In the genomic region with DNA sequence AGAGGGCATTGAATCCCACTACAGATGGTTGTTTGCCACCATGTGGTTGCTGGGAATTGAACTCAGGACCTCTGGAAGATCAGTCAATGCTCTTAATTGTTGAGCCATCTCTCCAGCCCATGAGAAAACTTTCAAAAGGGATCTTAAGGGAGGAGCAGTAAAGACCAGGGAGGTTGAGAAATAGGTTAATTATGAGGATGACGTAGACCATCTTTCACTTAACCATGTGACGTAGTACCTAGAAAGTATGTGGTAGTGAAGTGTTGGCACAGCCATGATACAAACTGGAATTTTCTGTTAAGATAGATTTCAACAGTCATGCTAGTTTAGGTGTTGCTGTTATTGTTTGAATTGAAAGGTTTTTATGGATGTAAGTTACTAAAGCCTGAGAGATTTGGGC, we compare ENCODE assay signal across 22 mouse cellular contexts. TPM values are rescaled to one million over a fixed set of nuclear protein-coding genes. Genes with fewer than 3 reads are reported as not detected.
A peak's percentile ranks its signal among the peaks of the same experiment; 100 is the strongest.
DNase-seq lines count a peak whose midpoint lies in the region; ATAC-seq lines count a peak whose summit lies in the region.
"Had no signal": no experiment of that assay in that cellular context is flagged by ENCODE, and none has a peak within 500 bp of the region (broad histone marks: within the 10 kb centered on the region; RNA-seq: fewer than 3 reads in every experiment).

No protein-coding gene starts in this region.

- ATAC-seq in granulocyte monocyte progenitor cell, adult 5-6 weeks (replicated peaks; ENCODE audit: poor library complexity, severe bottlenecking) = peak; percentile 57
- ATAC-seq in megakaryocyte progenitor cell, adult 5-6 weeks (replicated peaks; ENCODE audit: poor library complexity) = peak; percentile 47; the same call in 1 of the 2 replicates
- peak; percentile 81 for ATAC-seq in monocyte, adult 5-6 weeks (replicated peaks; ENCODE audit: insufficient number of reproducible peaks, low FRiP score, low TSS enrichment, poor library complexity, severe bottlenecking)
- ATAC-seq in kidney, embryonic 16.5 days (ENCODE audit: low FRiP score, low TSS enrichment) = no peak
- ATAC-seq: activated CD4-positive, CD25-positive, alpha-beta regulatory T cell, adult 4 months; CD4-positive, CD25-positive, alpha-beta regulatory T cell, adult 4 months; Patski had no signal

- H3K27me3 ChIP-seq in kidney, embryonic 16.5 days (ENCODE audit: insufficient read depth, low read length) = no peaks in the 10 kb centered on the region
- H3K27me3 ChIP-seq: CH12.LX, Patski had no signal

- H3K4me2 ChIP-seq in kidney, embryonic 16.5 days (replicated peaks; ENCODE audit: low read depth, low read length) = no peak overlapping the region

- H3K9ac ChIP-seq in kidney, embryonic 16.5 days (replicated peaks; ENCODE audit: low read length) = no peak overlapping the region

- DNase-seq in heart, adult 11 months = peak; percentile 15
- DNase-seq in heart, adult 8-10 months (ENCODE audit: low spot score) = no peak
- no peak for DNase-seq in cerebellum, postnatal 25 days
- DNase-seq in layer of hippocampus, adult 9-10 months (ENCODE audit: low spot score) = no peak
- DNase-seq: adrenal gland, adult 2 months; adrenal gland, adult 8-10 months; adrenal gland, postnatal 10 days; adrenal gland, postnatal 14 days; adrenal gland, postnatal 25 days; adrenal gland, postnatal 36 days; B cell, adult 2 months; cerebellum, adult 11 months; cerebellum, adult 11-12 months had no signal

- WGBS in kidney, embryonic 16.5 days = 98% methylated on average over 2 of the region's 2 CpGs

- no peaks in the 10 kb centered on the region for H3K4me1 ChIP-seq in kidney, embryonic 16.5 days (ENCODE audit: insufficient read depth, low read length)

- no peak overlapping the region for H3K4me3 ChIP-seq in kidney, embryonic 16.5 days (ENCODE audit: low read length)

- no peak overlapping the region for H3K27ac ChIP-seq in kidney, embryonic 16.5 days (ENCODE audit: low read length)

- peaks cover 16% of the 10 kb centered on the region; the same call in 1 of the 2 replicates for H3K36me3 ChIP-seq in kidney, embryonic 16.5 days (ENCODE audit: insufficient read depth, low read length)

- H3K9me3 ChIP-seq in kidney, embryonic 16.5 days (ENCODE audit: low read length) = no peaks in the 10 kb centered on the region
- H3K9me3 ChIP-seq: G1E had no signal

RNA-seq across cellular contexts. Expression of a gene that starts 24.1 kb away (rescaled TPM):
- total RNA-seq in heart, adult 8-10 months (2022) = 10 to 100 TPM; 27.3 to 36.6 (median 30.5) TPM
- total RNA-seq in granulocyte monocyte progenitor cell, adult 5-6 weeks (2014; fragmentation: Nextera tagmentation) = 26.8 and 33.8 TPM in 2 replicates
- total RNA-seq in granulocyte monocyte progenitor cell, adult 5-6 weeks (2017) = 24.9 and 31.8 TPM in 2 replicates
- total RNA-seq in megakaryocyte progenitor cell, adult 5-6 weeks (2015) = 20.9 and 29.3 TPM in 2 replicates
- total RNA-seq in megakaryocyte progenitor cell, adult 5-6 weeks (2017) = 20.2 and 51.3 TPM in 2 replicates
- 66.6 to 90.5 TPM (median 70.1 TPM) in 3 replicates for total RNA-seq in monocyte, adult 5-6 weeks (2017)
- polyA plus RNA-seq in kidney, embryonic 16.5 days (2015; fragmentation: Nextera tagmentation; extraction: Ambion mirVana) = 34.9 and 47.1 TPM in 2 replicates
